Mouse (Mus musculus) kidney, postnatal 36 days (tissue): ENCODE data around the gene Nrf1.
A peak's percentile ranks its signal among the peaks of the same experiment; 100 is the strongest.

Experiments used
- DNase-seq, 2 experiments: peaks; one replicate each; pipeline ENCODE4 v3.0.0; 2021 to 2022; ENCODE audit warnings: mixed read lengths in 2 of 2

Gene Nrf1

GRCm38 (mm10) chr6:30150471-30150870 is 102.7 kb downstream of the Nrf1 start:
- no peak for DNase-seq

GRCm38 (mm10) chr6:30152163-30152562 is 104.4 kb downstream of the Nrf1 start:
- DNase-seq: no peak

GRCm38 (mm10) chr6:30152649-30153048 is 104.9 kb downstream of the Nrf1 start:
- DNase-seq: no peak

- DNase-seq: no peak
Observed at GRCm38 (mm10) chr6:30153076-30153475, 105.3 kb downstream of the Nrf1 start.

GRCm38 (mm10) chr6:30153733-30154415 is 106.1 kb downstream of the Nrf1 start:
- DNase-seq: no peak

- DNase-seq: no peak
Observed at GRCm38 (mm10) chr6:30159516-30160045, 111.8 kb downstream of the Nrf1 start.

GRCm38 (mm10) chr6:30160408-30160807 is 112.6 kb downstream of the Nrf1 start:
- no peak for DNase-seq

- DNase-seq: no peak
Observed at GRCm38 (mm10) chr6:30161618-30162017, 113.8 kb downstream of the Nrf1 start.

GRCm38 (mm10) chr6:30162091-30162490 is 114.3 kb downstream of the Nrf1 start:
- no peak for DNase-seq

- no peak for DNase-seq
Observed at GRCm38 (mm10) chr6:30166349-30166748, 118.6 kb downstream of the Nrf1 start.

GRCm38 (mm10) chr6:30167192-30167591 is 119.4 kb downstream of the Nrf1 start:
- no peak for DNase-seq

- no peak for DNase-seq
Observed at GRCm38 (mm10) chr6:30168275-30168674, 120.5 kb downstream of the Nrf1 start.

GRCm38 (mm10) chr6:30169148-30169547 is 121.4 kb downstream of the Nrf1 start:
- no peak for DNase-seq

GRCm38 (mm10) chr6:30171226-30171625 is 123.4 kb downstream of the Nrf1 start:
- no peak for DNase-seq

GRCm38 (mm10) chr6:30171967-30172366 is 124.2 kb downstream of the Nrf1 start:
- DNase-seq: no peak

GRCm38 (mm10) chr6:30172441-30172819 is 124.6 kb downstream of the Nrf1 start:
- no peak for DNase-seq

GRCm38 (mm10) chr6:30172820-30173550 is 125.2 kb downstream of the Nrf1 start:
- DNase-seq: peak in 1 of 2 experiments; percentile 57

GRCm38 (mm10) chr6:30173551-30174460 is 126.0 kb downstream of the Nrf1 start:
- peak; percentile 48 to 78 for DNase-seq

- DNase-seq: peak in 1 of 2 experiments; percentile 27
Observed at GRCm38 (mm10) chr6:30174461-30175224, 126.9 kb downstream of the Nrf1 start.

- peak in 1 of 2 experiments; percentile 20 for DNase-seq
Observed at GRCm38 (mm10) chr6:30175225-30175917, 127.6 kb downstream of the Nrf1 start.

GRCm38 (mm10) chr6:30175918-30176421 is 128.2 kb downstream of the Nrf1 start:
- DNase-seq: peak in 1 of 2 experiments; percentile 34
